Mouse (Mus musculus) regulatory T cell (primary cell): Measurements from ENCODE around the gene Il17d.

Experiments
- in situ Hi-C: fragments of 300-600 bp; cut with MboI, MseI; formaldehyde crosslinking; loops from one replicate; pipeline ENCODE4 v1.15.1; 2025; ENCODE audit warnings: high pct_unique_total_duplicates

Gene Il17d

DNA sequence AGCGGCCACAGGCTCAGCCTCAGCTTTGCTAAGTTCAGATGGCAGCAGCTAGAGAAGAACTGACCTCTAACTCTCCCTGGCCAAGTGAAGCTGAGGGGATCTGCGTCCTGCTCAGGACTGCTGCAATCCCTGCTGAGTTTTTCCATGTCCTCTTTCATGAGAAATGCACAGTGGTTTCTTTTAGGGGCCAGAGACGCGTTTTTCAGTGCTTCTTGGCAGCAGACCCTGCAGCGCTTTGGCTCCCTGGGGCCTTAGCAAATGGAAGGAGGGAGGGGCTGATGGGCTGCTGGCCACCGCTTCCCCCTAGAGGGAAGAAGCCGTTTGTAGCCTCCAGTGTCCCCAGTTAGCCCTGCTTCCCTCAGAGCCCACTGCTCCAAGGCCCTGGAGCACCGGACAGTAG lies 10.4 kb downstream of the Il17d start:
- in situ Hi-C loops = no loop called here

DNA sequence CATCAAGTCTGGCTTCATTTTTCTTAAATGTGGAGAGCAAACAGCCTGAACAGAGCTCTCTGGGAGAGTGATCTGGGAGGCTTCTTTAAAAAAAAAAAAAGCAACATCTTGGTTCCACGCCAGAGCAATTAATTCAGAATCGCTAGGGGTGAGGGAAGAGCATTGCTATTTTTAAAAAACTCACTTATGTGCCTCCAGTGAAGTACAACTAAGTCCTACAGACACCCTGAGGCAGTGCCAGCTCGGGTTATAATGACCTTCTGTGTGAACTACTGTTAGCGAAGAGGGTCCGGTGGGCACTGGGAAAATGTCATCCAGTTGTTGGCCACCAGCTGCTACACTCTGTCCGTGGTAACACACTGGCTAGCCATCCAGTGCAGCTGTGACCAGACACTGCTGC lies 11.1 kb downstream of the Il17d start:
- in situ Hi-C loops = no loop called here

DNA sequence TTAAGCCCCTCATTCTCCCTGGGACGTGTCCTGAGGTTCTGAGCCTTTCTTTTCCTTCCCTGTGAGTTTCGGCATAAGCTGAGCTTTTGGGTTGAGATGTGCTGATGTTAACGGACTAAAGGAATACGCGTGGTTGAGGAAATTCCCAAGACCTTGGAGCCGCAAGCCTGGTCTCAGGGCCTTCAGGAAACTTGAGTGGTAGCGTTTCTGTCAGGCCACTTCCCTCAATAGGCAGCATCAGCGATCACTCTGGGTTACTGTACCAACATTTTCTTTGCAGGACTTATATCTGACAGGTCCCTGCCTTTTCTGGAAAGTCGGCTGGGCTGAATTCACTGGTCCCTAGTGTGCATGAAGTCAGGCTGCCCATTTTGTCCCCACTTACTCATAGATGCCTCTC lies 12.2 kb downstream of the Il17d start:
- in situ Hi-C loops = no loop called here

GRCm38 (mm10) chr14:57537261-57538015 lies 12.9 kb downstream of the Il17d start:
- in situ Hi-C loops = no loop called here

DNA sequence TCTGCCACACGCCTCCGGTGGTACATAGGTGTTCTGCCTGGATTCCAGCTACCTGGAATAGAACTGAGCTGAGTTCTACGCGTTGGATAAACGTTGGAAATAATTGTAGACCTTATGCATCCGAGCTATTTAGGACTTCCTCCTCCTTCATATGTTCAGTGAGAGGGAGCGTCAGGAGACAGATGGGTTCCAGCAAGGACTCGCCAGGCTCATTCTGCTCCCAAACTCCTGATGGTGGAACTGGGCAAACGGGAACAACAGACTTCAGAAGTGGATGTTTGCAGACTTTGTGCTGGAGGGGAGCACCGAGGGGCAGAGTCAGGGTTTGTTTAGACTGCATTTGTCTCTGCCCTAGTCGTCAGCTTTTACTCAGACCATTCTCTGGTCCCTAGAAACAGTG lies 16.1 kb downstream of the Il17d start:
- in situ Hi-C loops = no loop called here

DNA sequence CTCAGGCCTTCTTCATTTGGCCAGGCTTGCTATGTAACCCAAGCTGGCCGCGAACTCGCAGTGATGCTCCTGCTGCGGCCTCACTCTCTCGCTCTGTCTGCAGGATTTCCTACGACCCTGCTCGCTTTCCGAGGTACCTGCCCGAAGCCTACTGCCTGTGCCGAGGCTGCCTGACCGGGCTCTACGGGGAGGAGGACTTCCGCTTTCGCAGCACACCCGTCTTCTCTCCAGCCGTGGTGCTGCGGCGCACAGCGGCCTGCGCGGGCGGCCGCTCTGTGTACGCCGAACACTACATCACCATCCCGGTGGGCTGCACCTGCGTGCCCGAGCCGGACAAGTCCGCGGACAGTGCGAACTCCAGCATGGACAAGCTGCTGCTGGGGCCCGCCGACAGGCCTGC lies 17.7 kb downstream of the Il17d start:
- in situ Hi-C loops = no loop called here

GRCm38 (mm10) chr14:57543420-57544039 lies 19.0 kb downstream of the Il17d start:
- in situ Hi-C loops = no loop called here

DNA sequence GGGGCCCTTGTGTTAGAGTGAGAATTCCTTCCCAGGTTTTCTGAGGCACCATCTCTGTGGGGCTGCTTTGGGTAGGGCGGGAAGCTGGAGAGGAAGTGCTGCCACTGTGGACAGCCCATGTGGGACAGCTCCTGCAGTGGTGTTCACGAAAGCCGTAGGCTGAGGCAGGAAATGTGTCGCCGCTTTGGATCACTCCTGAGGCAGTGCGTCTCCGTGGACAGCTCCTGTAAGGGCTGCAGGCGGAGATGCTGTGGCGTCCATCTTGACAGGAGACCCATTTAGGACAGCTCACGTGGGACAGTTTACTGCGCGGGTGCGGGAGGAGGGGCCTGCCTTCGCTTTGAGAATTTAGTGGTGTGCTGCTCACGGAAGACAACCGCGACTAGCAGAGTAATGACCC lies 20.9 kb downstream of the Il17d start:
- in situ Hi-C loops = no loop called here

- in situ Hi-C loops = no loop called here
These were observed 21.6 kb downstream of the Il17d start for GRCm38 (mm10) chr14:57546131-57546530.

- in situ Hi-C loops = no loop called here
These were observed 22.0 kb downstream of the Il17d start for GRCm38 (mm10) chr14:57546557-57547021.

GRCm38 (mm10) chr14:57547062-57547461 lies 22.5 kb downstream of the Il17d start:
- in situ Hi-C loops = no loop called here

DNA sequence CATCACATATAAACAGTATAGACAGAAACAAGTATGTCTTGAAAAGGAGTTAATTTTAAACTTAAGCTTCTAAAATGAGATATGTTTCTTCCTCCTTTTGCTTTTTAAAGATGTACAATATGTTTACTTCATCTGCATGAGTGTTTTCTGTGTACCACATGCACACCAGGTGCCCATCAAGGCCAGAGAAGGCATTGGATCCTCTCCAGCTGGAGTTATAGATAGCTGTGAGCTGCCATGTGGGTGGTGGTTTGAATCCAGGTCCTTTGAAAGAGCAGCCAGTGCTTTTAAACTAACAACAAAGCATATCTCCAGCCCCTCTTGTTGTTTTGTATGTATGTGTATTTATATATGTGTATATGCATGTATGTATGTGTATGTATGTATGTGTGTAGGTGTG lies 28.4 kb downstream of the Il17d start:
- in situ Hi-C loops = no loop called here

DNA sequence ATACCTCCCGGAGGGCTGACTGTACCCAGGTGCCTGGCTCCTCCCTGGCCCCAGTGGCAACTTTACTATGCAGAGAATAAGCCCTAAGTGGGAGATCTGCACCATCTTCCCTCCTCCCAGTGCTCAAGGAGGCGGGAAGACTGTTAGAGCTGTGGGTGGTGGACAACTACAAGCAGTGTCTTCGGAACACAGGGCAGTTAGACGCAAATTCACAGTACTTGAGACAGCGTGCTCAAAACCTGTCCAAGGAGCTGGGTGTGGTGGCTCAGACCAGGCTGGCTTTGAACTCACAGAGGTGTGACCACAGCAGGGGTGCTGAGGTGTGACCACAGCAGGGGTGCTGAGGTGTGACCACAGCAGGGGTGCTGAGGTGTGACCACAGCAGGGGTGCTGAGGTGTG lies 29.9 kb downstream of the Il17d start:
- in situ Hi-C loops = no loop called here

GRCm38 (mm10) chr14:57555471-57556070 lies 31.0 kb downstream of the Il17d start:
- in situ Hi-C loops = no loop called here

GRCm38 (mm10) chr14:57556922-57557321 lies 32.3 kb downstream of the Il17d start:
- in situ Hi-C loops = no loop called here

- in situ Hi-C loops = no loop called here
These were observed 41.0 kb downstream of the Il17d start for GRCm38 (mm10) chr14:57565626-57566025.

- in situ Hi-C loops = no loop called here
These were observed 46.9 kb downstream of the Il17d start, which contains the start of gene Eef1akmt1 for GRCm38 (mm10) chr14:57571155-57572133. TSS of gene Eef1akmt1 (minus strand) at chr14:57571612.

- in situ Hi-C loops = loop anchor here (25.0 kb wide), 1 partner anchor 888 kb away; no protein-coding TSS in a partner anchor
These were observed 50.4 kb downstream of the Il17d start for GRCm38 (mm10) chr14:57574792-57575587.

GRCm38 (mm10) chr14:57576364-57577060 lies 51.9 kb downstream of the Il17d start:
- in situ Hi-C loops = loop anchor here (25.0 kb wide), 1 partner anchor 889 kb away; no protein-coding TSS in a partner anchor

DNA sequence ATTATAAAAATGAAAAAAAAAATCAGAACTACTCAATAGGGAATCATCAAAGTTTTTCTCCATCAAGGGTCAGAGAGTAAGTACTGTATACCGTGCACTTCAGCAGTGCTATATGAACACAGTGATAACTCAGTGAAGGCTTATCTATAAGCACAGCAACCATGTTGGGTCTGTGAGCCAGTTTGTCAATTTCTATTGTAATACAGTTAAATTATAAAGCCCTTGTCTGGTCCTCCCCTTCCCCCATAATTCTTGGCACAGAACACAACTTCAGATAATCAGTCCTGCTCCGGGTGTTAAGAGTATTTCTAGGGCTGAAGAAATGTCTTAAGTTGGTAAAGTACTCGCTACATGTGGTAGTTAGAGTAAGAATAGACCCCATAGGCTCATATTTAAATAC lies 67.3 kb downstream of the Il17d start:
- in situ Hi-C loops = loop anchor here (25.0 kb wide), 1 partner anchor 905 kb away; no protein-coding TSS in a partner anchor
